Mouse (Mus musculus): Measurements from ENCODE around the gene Jade2. TPM values are rescaled to one million over a fixed set of nuclear protein-coding genes. Genes with fewer than 3 reads are reported as not detected.
A peak's percentile ranks its signal among the peaks of the same experiment; 100 is the strongest.

Gene Jade2
- total and polyA plus RNA-seq, 3 experiments = 25.6 to 60.1 (median 58.2) TPM

DNA sequence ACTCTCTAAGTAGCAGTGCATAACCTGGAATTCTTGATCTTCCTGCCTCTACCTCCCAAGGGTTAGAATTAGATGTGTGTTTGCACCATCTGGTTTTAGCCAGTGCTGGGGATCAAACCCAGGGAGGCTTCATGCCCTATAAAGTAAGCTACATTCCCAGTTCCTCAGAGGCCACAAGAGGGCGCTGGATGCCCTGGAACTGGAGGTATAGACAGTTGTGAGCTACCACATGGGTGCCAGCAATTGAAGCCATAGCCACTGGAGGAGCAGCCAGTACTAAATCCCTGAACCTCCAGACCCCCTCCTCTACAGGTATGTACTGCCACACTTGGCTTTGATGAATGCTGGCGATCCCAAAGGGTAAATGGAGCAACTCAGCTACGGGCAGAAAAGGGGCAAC, 37.5 kb downstream of the Jade2 start:
- H3K79me2 ChIP-seq (replicated peaks; ENCODE audit: control insufficient read depth, extremely low read depth, insufficient read depth, poor library complexity, severe bottlenecking) = peaks cover 51% of the 10 kb centered on the region
- peak; percentile 86 for DNase-seq (ENCODE audit: extremely low read depth)
- peaks cover 95 to 99% of the 10 kb centered on the region in 2 experiments for H3K36me3 ChIP-seq (replicated peaks in 1 of 2; ENCODE audit: control insufficient read depth in 1 of 2, insufficient read depth in 1 of 2, low read length in 1 of 2)
- no peak overlapping the region for H3K4me3 ChIP-seq (replicated peaks in 1 of 3; ENCODE audit: low read depth in 2 of 3, low read length in 2 of 3, poor library complexity in 1 of 3)
- H3K4me1 ChIP-seq (ENCODE audit: control insufficient read depth in 1 of 2, insufficient read depth in 2 of 2) = peaks cover 64 to 82% of the 10 kb centered on the region in 2 experiments
- dilution Hi-C loops (cut with MboI; ENCODE audit: extremely low pct_ligation_motif_present, extremely low pct_unique_long_range_greater_than_20kb, low sequenced_read_pairs) = no loop called here
- peak overlapping the region; percentile 55 for H3K27ac ChIP-seq (ENCODE audit: insufficient read depth, low read depth)
- peaks cover 10% of the 10 kb centered on the region for H3K9me3 ChIP-seq (replicated peaks; ENCODE audit: low read length)
- no peak overlapping the region for H3K9ac ChIP-seq (ENCODE audit: insufficient read depth, low read depth)
- H3K27me3 ChIP-seq (replicated peaks) = no peaks in the 10 kb centered on the region
- TF ChIP-seq ELF1 (IDR thresholded peaks at IDR 0.05; ENCODE audit: low read depth, low read length) = no peak
- TF ChIP-seq MYC (IDR thresholded peaks at IDR 0.05; ENCODE audit: low read depth, low read length) = peak; percentile 82
- no peak for TF ChIP-seq ZMIZ1 (IDR thresholded peaks at IDR 0.05; ENCODE audit: low read depth, low read length)
- no peak for TF ChIP-seq JUND (conservative IDR thresholded peaks at IDR 0.05; ENCODE audit: low read depth, low read length)
- no peak for TF ChIP-seq POLR2AphosphoS2 (IDR thresholded peaks at IDR 0.05; ENCODE audit: low read depth, low read length)
- TF ChIP-seq EP300 (IDR thresholded peaks at IDR 0.05; ENCODE audit: low read length) = no peak
- TF ChIP-seq KAT2A (IDR thresholded peaks at IDR 0.05; ENCODE audit: insufficient replicate concordance, low read length) = 0 out of 2 replicates have a peak, but pooled peaks have one; percentile 2
- no peak for TF ChIP-seq ETS1 (conservative IDR thresholded peaks at IDR 0.05; ENCODE audit: low read depth, low read length)
- peak; percentile 43 for TF ChIP-seq TCF12 (IDR thresholded peaks at IDR 0.05; ENCODE audit: low read depth, low read length)
- TF ChIP-seq UBTF (IDR thresholded peaks at IDR 0.05; ENCODE audit: low read depth, low read length) = no peak
- no peak for TF ChIP-seq RCOR1 (conservative IDR thresholded peaks at IDR 0.05; ENCODE audit: low read depth, low read length)
- TF ChIP-seq CHD2 (IDR thresholded peaks at IDR 0.05; ENCODE audit: low read length) = no peak
- TF ChIP-seq MXI1 (IDR thresholded peaks at IDR 0.05; ENCODE audit: low read depth, low read length) = peak; percentile 57
- peak; percentile 86 for TF ChIP-seq SMC3 (IDR thresholded peaks at IDR 0.05; ENCODE audit: low read depth, low read length)
- no peak for TF ChIP-seq JUN (IDR thresholded peaks at IDR 0.05; ENCODE audit: insufficient read depth, low read depth, low read length)
- peak; percentile 74 to 91 for TF ChIP-seq CTCF (conservative IDR thresholded peaks at IDR 0.05 in 1 of 2, IDR thresholded peaks at IDR 0.05 in 1 of 2; ENCODE audit: low read depth in 2 of 2, low read length in 2 of 2)
- no peak for TF ChIP-seq MEF2A (IDR thresholded peaks at IDR 0.05; ENCODE audit: borderline replicate concordance, low read depth, low read length)
- no peak for TF ChIP-seq NRF1 (IDR thresholded peaks at IDR 0.05; ENCODE audit: low read depth, low read length)
- TF ChIP-seq BHLHE40 (IDR thresholded peaks at IDR 0.05; ENCODE audit: low read depth, low read length) = no peak
- peak; percentile 34; the same call in 1 of the 2 replicates for TF ChIP-seq ZC3H11A (IDR thresholded peaks at IDR 0.05; ENCODE audit: low read depth, low read length)
- TF ChIP-seq CHD1 (IDR thresholded peaks at IDR 0.05; ENCODE audit: low read depth, low read length) = no peak
- TF ChIP-seq HCFC1 (IDR thresholded peaks at IDR 0.05; ENCODE audit: low read depth, low read length) = peak; percentile 29; the same call in 1 of the 2 replicates
- no peak for TF ChIP-seq USF1 (IDR thresholded peaks at IDR 0.05; ENCODE audit: low read depth, low read length)
- TF ChIP-seq POLR2A (IDR thresholded peaks at IDR 0.05; ENCODE audit: low read depth, low read length) = peak; percentile 26; the same call in 1 of the 2 replicates
- TF ChIP-seq GABPA (IDR thresholded peaks at IDR 0.05; ENCODE audit: insufficient replicate concordance, low read depth, low read length) = no peak
- 0 out of 2 replicates have a peak, but pooled peaks have one; percentile 46 for TF ChIP-seq NELFE (IDR thresholded peaks at IDR 0.05; ENCODE audit: low read depth, low read length)
- TF ChIP-seq MAZ (IDR thresholded peaks at IDR 0.05; ENCODE audit: low read depth, low read length) = no peak
- peak; percentile 50; the same call in 1 of the 2 replicates for TF ChIP-seq IRF4 (IDR thresholded peaks at IDR 0.05; ENCODE audit: low read depth, low read length)
- 0 out of 2 replicates have a peak, but pooled peaks have one; percentile 35 for TF ChIP-seq SIN3A (IDR thresholded peaks at IDR 0.05; ENCODE audit: low read length)
- peak; percentile 89 for TF ChIP-seq MAX (IDR thresholded peaks at IDR 0.05; ENCODE audit: low read length)
- no peak for TF ChIP-seq TBP (conservative IDR thresholded peaks at IDR 0.05; ENCODE audit: low read depth, low read length)
- TF ChIP-seq MAFK (IDR thresholded peaks at IDR 0.05; ENCODE audit: insufficient replicate concordance, low read length) = no peak
- no peak for TF ChIP-seq E2F4 (IDR thresholded peaks at IDR 0.05; ENCODE audit: insufficient replicate concordance, low read depth, low read length)
- no peak for TF ChIP-seq ZKSCAN1 (IDR thresholded peaks at IDR 0.05; ENCODE audit: borderline replicate concordance, low read depth, low read length)
- peak; percentile 90 for TF ChIP-seq RAD21 (IDR thresholded peaks at IDR 0.05; ENCODE audit: low read depth, low read length)
- no peak for TF ChIP-seq PAX5 (IDR thresholded peaks at IDR 0.05; ENCODE audit: low read length)
- no peak for TF ChIP-seq USF2 (conservative IDR thresholded peaks at IDR 0.05; ENCODE audit: low read depth, low read length)
- no peak for TF ChIP-seq ZNF384 (IDR thresholded peaks at IDR 0.05; ENCODE audit: low read depth, low read length)
- in situ Hi-C loops (cut with MboI; ENCODE audit: low pct_ligation_motif_present, low pct_unique_long_range_greater_than_20kb, low sequenced_read_pairs) = loop anchor here (5.0 to 10.0 kb wide), 2 partner anchors 32 to 145 kb away; partner anchors contain the start of gene Cdkn2aipnl
- H3K4me2 ChIP-seq (ENCODE audit: insufficient read depth, low read depth, poor library complexity, severe bottlenecking) = no peak overlapping the region
